Mouse (Mus musculus): Measurements from ENCODE around the gene Extl2. TPM values are rescaled to one million over a fixed set of nuclear protein-coding genes. Genes with fewer than 3 reads are reported as not detected.
A peak's percentile ranks its signal among the peaks of the same experiment; 100 is the strongest.

The Extl2 gene
- polyA plus RNA-seq, 1 experiment from 2014 or later, result 17.4 TPM

DNA sequence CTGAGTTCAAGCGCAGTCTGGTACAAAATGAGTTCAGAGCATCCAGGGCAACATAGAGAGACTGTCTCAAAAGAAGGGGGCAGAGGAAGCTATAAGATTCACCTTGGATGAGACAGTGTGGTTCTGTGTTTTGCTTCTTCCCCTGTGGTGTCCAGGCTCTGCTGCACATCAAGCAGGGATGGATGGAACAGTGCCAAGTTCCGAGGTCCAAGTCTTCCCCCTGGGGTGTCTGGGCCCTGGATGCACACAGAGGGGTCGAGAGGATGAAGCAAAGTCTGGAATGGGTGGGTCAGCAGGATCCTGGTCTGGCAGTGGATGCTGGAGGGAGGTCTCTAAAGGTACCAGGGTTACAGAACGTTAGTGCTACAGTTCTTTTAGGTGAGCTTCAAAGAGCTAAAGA is 11.3 kb downstream of the Extl2 start:
- H3K4me3 ChIP-seq, result no peak overlapping the region
- H3K4me1 ChIP-seq, result no peaks in the 10 kb centered on the region
- 71% methylated on average over 4 of the region's 4 CpGs for WGBS
- H3K27me3 ChIP-seq (replicated peaks; ENCODE audit: low read depth, poor library complexity, severe bottlenecking), result no peaks in the 10 kb centered on the region
- H3K27ac ChIP-seq (replicated peaks), result no peak overlapping the region
- no peaks in the 10 kb centered on the region for H3K36me3 ChIP-seq (replicated peaks)
- no peak for DNase-seq (ENCODE audit: low spot score)
- H3K9me3 ChIP-seq, result no peaks in the 10 kb centered on the region

DNA sequence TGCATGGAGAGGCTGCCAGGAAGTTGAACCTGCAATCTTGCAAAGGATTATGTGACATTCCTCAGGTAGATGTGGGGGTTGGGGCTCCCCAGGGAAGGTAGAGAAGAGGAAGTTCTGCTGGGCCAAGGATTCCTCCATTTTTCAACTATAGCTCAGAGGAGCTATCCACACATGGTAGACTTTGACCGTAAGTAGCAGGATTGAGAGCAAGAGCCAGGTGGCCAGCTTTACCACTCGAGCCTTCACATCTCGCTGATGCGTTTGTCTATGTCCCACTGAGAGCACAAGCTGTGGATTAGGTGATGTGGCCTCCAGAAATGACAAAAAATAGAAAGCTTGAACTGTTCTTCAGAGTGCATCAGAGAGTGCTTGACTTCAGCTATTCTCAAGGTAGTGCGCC is 11.9 kb downstream of the Extl2 start:
- Histone ChIP-seq H3K9me3 (no peaks in the 10 kb centered on the region), H3K36me3 (replicated peaks) (peaks cover 2% of the 10 kb centered on the region), H3K4me3 (no peak overlapping the region), H3K27ac (replicated peaks) (no peak overlapping the region), H3K27me3 (replicated peaks; ENCODE audit: low read depth, poor library complexity, severe bottlenecking) (no peaks in the 10 kb centered on the region), H3K4me1 (no peaks in the 10 kb centered on the region)
- DNase-seq (ENCODE audit: low spot score), result no peak
- 92% methylated on average over 5 of the region's 5 CpGs for WGBS

DNA sequence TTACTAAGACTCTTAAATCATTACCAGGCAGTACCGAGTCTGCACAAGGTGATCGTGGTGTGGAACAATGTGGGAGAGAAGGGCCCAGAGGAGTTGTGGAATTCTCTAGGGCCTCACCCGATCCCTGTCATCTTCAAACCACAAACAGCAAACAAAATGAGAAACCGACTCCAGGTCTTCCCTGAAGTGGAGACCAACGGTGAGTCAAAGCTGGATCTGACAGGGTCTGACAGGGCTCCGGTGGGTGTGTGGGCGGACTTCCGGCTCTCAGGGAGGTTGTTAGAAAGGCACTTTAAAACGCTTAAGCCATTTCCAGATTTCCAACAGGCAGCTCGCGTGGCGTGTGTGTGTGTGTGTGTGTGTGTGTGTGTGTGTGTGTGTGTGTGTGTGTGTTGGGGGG is 17.0 kb downstream of the Extl2 start:
- peaks cover 25% of the 10 kb centered on the region for H3K36me3 ChIP-seq (replicated peaks)
- no peak overlapping the region for H3K27ac ChIP-seq (replicated peaks)
- H3K9me3 ChIP-seq, result no peaks in the 10 kb centered on the region
- no peaks in the 10 kb centered on the region for H3K27me3 ChIP-seq (replicated peaks; ENCODE audit: low read depth, poor library complexity, severe bottlenecking)
- H3K4me3 ChIP-seq, result no peak overlapping the region
- H3K4me1 ChIP-seq, result no peaks in the 10 kb centered on the region
- 91% methylated on average over 12 of the region's 12 CpGs for WGBS
- DNase-seq (ENCODE audit: low spot score), result no peak

DNA sequence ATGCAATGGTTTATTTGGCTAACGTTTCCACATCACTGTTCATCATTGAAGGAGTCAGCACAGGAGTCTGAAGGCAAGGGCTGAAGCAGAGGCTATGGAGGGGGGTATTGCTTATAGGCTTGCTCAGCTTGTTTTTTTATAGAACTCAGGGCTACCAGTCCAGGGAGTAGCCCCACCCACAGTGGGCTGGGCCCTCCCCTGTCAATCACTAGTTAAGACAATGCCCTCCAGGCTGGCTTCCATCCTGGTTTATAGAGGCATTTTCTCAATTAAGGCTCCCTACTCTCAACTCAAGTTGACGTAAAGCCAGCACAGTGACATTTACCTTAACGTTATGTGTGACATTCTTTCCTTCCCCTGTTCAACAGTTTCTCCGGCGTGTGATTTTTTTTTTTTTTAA is 17.4 kb downstream of the Extl2 start:
- Histone ChIP-seq H3K27ac (replicated peaks) (no peak overlapping the region), H3K27me3 (replicated peaks; ENCODE audit: low read depth, poor library complexity, severe bottlenecking) (no peaks in the 10 kb centered on the region), H3K4me1 (no peaks in the 10 kb centered on the region), H3K4me3 (no peak overlapping the region), H3K9me3 (no peaks in the 10 kb centered on the region), H3K36me3 (replicated peaks) (peaks cover 25% of the 10 kb centered on the region)
- WGBS, result 72% methylated on average over 5 of the region's 5 CpGs
- DNase-seq (ENCODE audit: low spot score), result peak; percentile 19

DNA sequence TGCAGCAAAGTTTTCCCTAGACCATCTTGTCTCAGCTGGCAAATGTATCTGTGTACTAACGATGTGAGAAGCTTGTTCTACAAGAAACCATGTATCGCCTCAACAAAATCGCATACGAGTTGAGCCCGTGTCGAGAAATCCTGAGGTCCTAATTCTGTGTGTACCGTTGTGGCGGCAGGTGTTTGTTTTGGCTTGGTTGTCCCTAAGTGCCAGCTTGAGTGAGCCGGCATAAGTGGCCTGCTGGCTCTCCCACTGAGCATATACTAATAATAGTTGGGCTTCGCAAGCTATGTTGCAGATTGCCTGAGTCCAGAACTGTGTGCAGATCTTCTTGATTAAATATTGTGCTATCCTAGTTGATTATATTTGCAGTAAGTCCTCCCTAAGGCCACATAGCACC is 18.4 kb downstream of the Extl2 start:
- WGBS, result 96% methylated on average over 10 of the region's 10 CpGs
- H3K4me3 ChIP-seq, result no peak overlapping the region
- no peak overlapping the region for H3K27ac ChIP-seq (replicated peaks)
- H3K36me3 ChIP-seq (replicated peaks), result peaks cover 25% of the 10 kb centered on the region
- no peaks in the 10 kb centered on the region for H3K4me1 ChIP-seq
- H3K27me3 ChIP-seq (replicated peaks; ENCODE audit: low read depth, poor library complexity, severe bottlenecking), result no peaks in the 10 kb centered on the region
- no peaks in the 10 kb centered on the region for H3K9me3 ChIP-seq
- DNase-seq (ENCODE audit: low spot score), result no peak

DNA sequence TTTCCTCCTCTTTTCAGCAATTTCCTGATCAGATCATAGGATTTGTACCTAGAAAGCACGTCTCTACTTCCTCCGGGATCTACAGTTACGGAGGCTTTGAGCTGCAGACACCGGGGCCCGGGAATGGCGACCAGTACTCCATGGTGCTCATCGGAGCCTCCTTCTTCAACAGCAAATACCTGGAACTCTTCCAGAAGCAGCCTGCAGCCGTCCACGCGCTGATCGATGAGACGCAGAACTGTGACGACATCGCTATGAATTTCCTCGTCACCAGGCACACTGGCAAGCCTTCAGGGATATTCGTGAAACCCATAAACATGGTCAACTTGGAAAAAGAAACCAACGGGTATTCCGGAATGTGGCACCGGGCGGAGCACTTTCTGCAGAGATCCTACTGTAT is 19.7 kb downstream of the Extl2 start:
- WGBS, result 95% methylated on average over 20 of the region's 20 CpGs
- DNase-seq (ENCODE audit: low spot score), result no peak
- H3K36me3 ChIP-seq (replicated peaks), result peaks cover 25% of the 10 kb centered on the region
- no peak overlapping the region for H3K27ac ChIP-seq (replicated peaks)
- no peak overlapping the region for H3K4me3 ChIP-seq
- H3K4me1 ChIP-seq, result no peaks in the 10 kb centered on the region
- H3K9me3 ChIP-seq, result no peaks in the 10 kb centered on the region
- H3K27me3 ChIP-seq (replicated peaks; ENCODE audit: low read depth, poor library complexity, severe bottlenecking), result no peaks in the 10 kb centered on the region

DNA sequence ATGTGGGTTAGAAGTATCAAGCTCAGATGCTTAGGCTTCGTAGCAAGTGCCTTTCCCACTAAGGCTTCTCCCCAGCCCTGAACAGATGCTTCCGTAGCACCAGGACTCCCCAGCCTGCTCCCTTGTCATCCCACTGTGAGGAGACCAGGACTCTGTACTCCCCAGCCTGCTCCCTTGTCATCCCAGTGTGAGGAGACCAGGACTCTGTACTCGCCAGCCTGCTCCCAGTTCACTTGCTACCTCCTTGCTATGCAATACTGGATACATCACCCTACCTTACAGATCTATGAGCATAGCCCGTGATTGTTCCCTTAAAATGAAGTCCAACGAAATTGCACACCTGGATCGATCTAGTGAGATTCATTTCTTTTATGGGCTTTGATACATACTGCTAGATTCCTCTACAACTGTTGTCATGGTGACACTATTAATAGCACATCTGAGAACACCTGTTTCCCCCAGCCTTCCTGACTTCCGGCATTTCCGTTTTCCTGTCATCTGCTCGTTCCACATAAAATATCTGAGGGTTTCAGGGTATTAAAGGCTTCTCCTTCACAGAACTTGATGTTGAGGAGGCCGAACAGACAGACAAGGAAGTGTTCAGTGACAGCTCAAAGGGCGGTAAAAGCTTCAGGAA is 23.0 kb downstream of the Extl2 start:
- WGBS, result 77% methylated on average over 11 of the region's 11 CpGs
- H3K4me3 ChIP-seq, result no peak overlapping the region
- H3K27me3 ChIP-seq (replicated peaks; ENCODE audit: low read depth, poor library complexity, severe bottlenecking), result no peaks in the 10 kb centered on the region
- DNase-seq (ENCODE audit: low spot score), result no peak
- no peak overlapping the region for H3K27ac ChIP-seq (replicated peaks)
- peaks cover 16% of the 10 kb centered on the region for H3K36me3 ChIP-seq (replicated peaks)
- H3K4me1 ChIP-seq, result no peaks in the 10 kb centered on the region
- H3K9me3 ChIP-seq, result no peaks in the 10 kb centered on the region

DNA sequence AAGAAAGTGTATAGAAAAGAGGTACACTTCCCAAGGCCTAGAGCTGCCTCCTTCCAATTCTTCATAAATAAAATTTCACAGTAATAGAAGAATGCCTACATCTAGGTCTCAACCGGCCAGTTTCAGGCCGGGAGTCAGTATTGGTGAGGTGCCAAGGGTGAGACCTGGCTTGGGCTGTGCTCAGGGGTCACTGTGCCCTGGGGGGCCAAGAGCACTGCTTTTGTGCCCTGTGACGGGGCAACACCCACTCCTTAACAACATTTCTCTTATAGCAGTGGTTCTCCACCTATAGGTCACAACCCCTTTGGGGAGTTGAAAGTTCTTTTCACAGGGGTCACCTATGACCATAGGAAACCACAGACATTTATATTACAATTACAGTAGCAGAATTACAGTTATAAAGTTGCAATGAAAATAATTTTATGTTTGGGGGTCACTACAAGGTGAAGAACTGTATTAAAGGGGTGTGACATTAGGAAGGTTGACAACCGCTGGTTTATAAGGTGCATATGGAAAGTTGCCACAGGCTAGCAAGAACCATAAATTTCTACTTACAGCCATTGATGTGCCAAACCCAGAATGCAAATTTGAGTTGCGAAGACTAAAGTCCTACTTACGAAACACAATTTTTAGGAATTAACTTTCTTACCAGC is 26.1 kb downstream of the Extl2 start:
- WGBS, result 56% methylated on average over 6 of the region's 6 CpGs
- no peaks in the 10 kb centered on the region for H3K9me3 ChIP-seq
- no peaks in the 10 kb centered on the region for H3K36me3 ChIP-seq (replicated peaks)
- no peaks in the 10 kb centered on the region for H3K4me1 ChIP-seq
- no peak overlapping the region for H3K4me3 ChIP-seq
- H3K27ac ChIP-seq (replicated peaks), result no peak overlapping the region
- H3K27me3 ChIP-seq (replicated peaks; ENCODE audit: low read depth, poor library complexity, severe bottlenecking), result no peaks in the 10 kb centered on the region
- DNase-seq (ENCODE audit: low spot score), result no peak

DNA sequence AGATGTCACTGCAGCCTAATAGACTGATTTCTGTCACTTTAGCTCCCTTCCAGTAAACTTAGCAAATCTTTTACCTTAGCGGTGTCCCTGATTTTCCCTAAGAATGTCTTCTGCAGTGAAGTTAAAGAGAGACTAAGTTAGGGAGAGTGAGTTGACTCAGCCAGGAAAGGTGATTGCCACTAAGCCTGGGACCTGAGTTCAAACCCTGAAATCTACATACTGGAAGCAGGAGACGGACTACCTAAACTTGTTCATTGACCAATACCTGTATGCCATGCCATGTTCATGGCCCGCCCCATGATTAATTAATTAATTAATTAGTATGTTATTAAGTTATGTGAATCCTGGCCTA is 26.6 kb downstream of the Extl2 start:
- DNase-seq (ENCODE audit: low spot score), result no peak
- Histone ChIP-seq H3K36me3 (replicated peaks) (no peaks in the 10 kb centered on the region), H3K4me1 (no peaks in the 10 kb centered on the region), H3K27me3 (replicated peaks; ENCODE audit: low read depth, poor library complexity, severe bottlenecking) (no peaks in the 10 kb centered on the region), H3K9me3 (no peaks in the 10 kb centered on the region), H3K27ac (replicated peaks) (no peak overlapping the region), H3K4me3 (no peak overlapping the region)
- 58% methylated on average over 3 of the region's 3 CpGs for WGBS

DNA sequence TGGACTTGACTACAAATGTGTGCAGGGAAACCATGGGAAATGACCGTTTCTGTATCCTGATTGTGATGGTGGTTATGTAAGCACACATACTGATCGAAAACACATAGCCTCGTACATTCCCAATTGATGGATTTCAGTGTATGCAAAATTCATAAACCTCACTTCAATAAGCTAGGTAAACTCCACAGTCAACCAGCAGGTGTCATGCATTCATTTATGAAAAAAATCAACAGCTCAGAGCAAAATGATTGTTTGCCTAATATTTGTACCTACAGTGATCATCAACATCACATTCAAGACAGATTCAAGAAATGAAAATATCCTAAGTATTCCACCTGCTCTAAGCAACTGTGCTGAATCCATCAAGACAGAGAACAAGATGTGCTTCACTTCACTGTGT is 33.5 kb downstream of the Extl2 start:
- no peaks in the 10 kb centered on the region for H3K36me3 ChIP-seq (replicated peaks)
- WGBS, result 87% methylated on average over 3 of the region's 3 CpGs
- no peaks in the 10 kb centered on the region for H3K4me1 ChIP-seq
- H3K4me3 ChIP-seq, result no peak overlapping the region
- no peaks in the 10 kb centered on the region for H3K9me3 ChIP-seq
- no peaks in the 10 kb centered on the region for H3K27me3 ChIP-seq (replicated peaks; ENCODE audit: low read depth, poor library complexity, severe bottlenecking)
- no peak overlapping the region for H3K27ac ChIP-seq (replicated peaks)
- no peak for DNase-seq (ENCODE audit: low spot score)

DNA sequence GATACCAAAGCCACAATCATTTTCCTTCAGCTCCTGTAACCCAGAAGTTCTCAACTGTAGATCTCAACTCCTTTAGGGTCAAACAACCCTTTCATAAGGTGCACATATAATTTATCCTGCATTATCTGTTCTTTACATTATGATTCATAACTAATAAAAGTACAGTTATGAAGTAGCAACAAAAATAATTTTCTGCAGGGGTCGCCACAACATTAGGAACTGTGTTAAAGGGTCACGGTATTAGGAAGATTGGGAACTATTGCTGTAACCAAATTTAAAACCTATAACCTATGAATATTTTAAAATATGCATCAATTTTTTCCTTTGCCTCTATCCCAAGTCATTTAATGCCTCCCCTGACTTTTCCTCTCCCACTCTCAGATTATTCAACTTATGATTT is 38.7 kb downstream of the Extl2 start:
- DNase-seq (ENCODE audit: low spot score), result no peak
- Histone ChIP-seq H3K9me3 (no peaks in the 10 kb centered on the region), H3K4me3 (no peak overlapping the region), H3K4me1 (no peaks in the 10 kb centered on the region), H3K27ac (replicated peaks) (no peak overlapping the region), H3K36me3 (replicated peaks) (no peaks in the 10 kb centered on the region), H3K27me3 (replicated peaks; ENCODE audit: low read depth, poor library complexity, severe bottlenecking) (no peaks in the 10 kb centered on the region)
- 78% methylated on average over 2 of the region's 2 CpGs for WGBS

DNA sequence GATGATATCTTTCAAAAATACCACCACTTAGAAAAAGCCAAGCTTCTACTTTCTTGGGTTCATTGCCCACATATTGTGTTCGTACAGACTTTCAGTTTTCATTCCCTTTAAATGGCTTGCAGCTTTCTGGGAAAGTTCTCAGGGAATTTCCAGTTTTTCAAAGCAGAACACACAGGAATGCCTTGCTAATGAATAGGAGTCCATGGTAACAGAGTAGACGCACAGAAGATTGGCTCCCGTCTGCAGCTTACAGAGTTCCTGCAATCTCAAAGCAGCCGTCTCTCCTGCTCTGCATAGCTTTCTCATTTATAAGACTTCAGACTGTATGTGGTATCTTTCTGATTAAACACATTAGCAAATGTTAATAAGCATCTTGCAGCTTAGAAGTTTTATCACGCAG is 39.8 kb downstream of the Extl2 start:
- Histone ChIP-seq H3K4me3 (no peak overlapping the region), H3K27ac (replicated peaks) (no peak overlapping the region), H3K36me3 (replicated peaks) (no peaks in the 10 kb centered on the region), H3K27me3 (replicated peaks; ENCODE audit: low read depth, poor library complexity, severe bottlenecking) (no peaks in the 10 kb centered on the region), H3K9me3 (no peaks in the 10 kb centered on the region), H3K4me1 (no peaks in the 10 kb centered on the region)
- 71% methylated on average over 5 of the region's 5 CpGs for WGBS
- no peak for DNase-seq (ENCODE audit: low spot score)

DNA sequence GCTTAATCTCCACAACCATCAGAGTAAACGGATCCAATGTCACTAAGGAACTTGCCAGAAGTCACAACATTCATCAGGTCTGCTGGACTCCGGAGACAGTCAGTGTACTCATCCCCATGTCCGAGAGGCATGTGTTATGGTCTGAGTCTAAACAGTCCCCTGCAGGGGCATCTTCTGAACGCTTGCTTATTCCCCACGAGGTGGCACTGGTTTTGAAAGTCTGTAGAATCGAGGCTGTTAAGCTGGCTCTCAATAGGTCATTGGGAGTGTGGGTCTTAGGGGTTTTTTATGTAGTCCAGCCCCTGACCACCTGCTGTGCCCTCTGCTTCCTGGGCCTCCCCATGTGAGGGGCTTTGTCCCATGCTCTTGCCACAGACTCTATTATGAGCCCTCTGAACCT is 49.8 kb downstream of the Extl2 start:
- no peak overlapping the region for H3K4me3 ChIP-seq
- H3K4me1 ChIP-seq, result no peaks in the 10 kb centered on the region
- WGBS, result 65% methylated on average over 6 of the region's 6 CpGs

More for the DNA sequence above, 49.8 kb downstream of the Extl2 start:
- no peaks in the 10 kb centered on the region for H3K9me3 ChIP-seq
- H3K27ac ChIP-seq (replicated peaks), result no peak overlapping the region
- no peaks in the 10 kb centered on the region for H3K36me3 ChIP-seq (replicated peaks)
- DNase-seq (ENCODE audit: low spot score), result no peak
- H3K27me3 ChIP-seq (replicated peaks; ENCODE audit: low read depth, poor library complexity, severe bottlenecking), result no peaks in the 10 kb centered on the region
